Mouse (Mus musculus): ENCODE measurements around the gene Hic1.

- TF ChIP-seq CTCF (IDR thresholded peaks at IDR 0.05; ENCODE audit: low read depth, low read length) (no peak), POLR2A (IDR thresholded peaks at IDR 0.05; ENCODE audit: insufficient read depth, low read length) (no peak), EP300 (IDR thresholded peaks at IDR 0.05; ENCODE audit: insufficient read depth, low read depth, low read length) (no peak)
Observed at GRCm38 (mm10) chr11:75173095-75173798, 3.9 kb upstream of the Hic1 start.
